Mouse (Mus musculus): ENCODE results near the gene 4933428G20Rik. TPM values are rescaled to one million over a fixed set of nuclear protein-coding genes. Genes with fewer than 3 reads are reported as not detected.

4933428G20Rik gene
- polyA plus RNA-seq, 1 experiment, result 0.24 TPM

GRCm38 (mm10) chr11:97466444-97467160 lies 33.5 kb downstream of the 4933428G20Rik start:
- DNase-seq (ENCODE audit: extremely low spot score in 1 of 2, low spot score in 1 of 2), result no peak

DNA sequence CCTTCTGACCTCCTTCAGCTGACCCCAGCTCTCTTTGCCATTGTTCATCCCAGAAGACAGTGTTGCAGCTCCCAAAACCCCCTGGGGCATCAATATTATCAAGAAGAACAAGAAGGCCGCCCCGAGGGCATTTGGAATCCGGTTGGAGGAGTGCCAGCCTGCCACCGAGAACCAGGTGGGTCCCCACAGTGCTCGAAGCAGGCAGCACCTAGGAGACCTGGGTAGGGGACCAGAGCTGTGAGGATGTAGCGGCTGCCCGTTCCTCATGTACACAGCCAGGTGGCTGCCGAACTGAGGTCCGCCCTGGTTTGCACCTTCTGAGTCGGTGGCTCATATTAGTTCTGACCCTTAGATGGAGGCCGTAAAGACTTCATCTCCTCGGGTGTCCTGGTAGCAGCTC lies 34.2 kb downstream of the 4933428G20Rik start:
- DNase-seq (ENCODE audit: extremely low spot score in 1 of 2, low spot score in 1 of 2), result no peak

- DNase-seq (ENCODE audit: extremely low spot score in 1 of 2, low spot score in 1 of 2), result no peak
Observed at GRCm38 (mm10) chr11:97463991-97464390, 36.1 kb downstream of the 4933428G20Rik start.

DNA sequence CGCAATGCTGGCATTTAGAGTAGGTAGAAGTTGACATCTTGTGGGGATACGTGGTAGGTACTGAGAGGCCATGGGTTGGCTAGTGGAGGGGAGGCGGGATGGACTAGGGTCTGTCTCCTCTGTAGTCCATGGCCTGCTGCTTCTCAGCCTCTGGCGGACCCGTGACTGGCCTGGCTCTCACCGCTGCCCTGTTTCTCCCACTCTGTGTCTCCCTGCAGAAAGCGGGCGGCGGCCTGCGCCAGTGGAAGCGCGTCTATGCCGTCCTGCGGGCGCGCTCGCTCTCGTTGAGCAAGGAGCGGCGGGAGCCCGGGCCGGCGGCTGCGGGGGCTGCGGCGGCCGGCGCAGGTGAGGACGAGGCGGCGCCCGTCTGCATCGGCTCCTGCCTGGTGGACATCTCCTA lies 37.0 kb downstream of the 4933428G20Rik start:
- no peak for DNase-seq (ENCODE audit: extremely low spot score in 1 of 2, low spot score in 1 of 2)

DNA sequence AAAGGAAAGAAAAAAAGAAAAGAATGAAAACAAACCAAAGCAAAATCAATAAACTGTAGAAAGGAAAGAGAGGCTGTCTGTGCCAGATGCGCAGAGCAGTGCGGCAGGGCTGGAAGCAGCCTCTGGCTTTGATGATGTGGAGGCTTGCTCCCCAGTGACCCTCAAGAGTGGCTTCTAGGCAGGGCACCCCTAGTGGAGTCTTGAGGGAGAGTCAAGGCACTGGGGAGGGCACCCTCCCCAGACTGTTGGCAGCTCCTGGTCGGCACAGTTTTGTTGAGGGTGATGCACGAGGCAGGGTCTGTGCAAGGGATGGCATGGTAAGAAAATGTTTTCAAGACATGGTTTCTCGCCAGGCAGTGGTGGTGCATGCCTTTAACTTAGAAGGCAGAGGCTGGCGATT lies 37.6 kb downstream of the 4933428G20Rik start:
- DNase-seq (ENCODE audit: extremely low spot score in 1 of 2, low spot score in 1 of 2), result no peak

GRCm38 (mm10) chr11:97461307-97461820 lies 38.8 kb downstream of the 4933428G20Rik start:
- DNase-seq (ENCODE audit: extremely low spot score in 1 of 2, low spot score in 1 of 2), result no peak

DNA sequence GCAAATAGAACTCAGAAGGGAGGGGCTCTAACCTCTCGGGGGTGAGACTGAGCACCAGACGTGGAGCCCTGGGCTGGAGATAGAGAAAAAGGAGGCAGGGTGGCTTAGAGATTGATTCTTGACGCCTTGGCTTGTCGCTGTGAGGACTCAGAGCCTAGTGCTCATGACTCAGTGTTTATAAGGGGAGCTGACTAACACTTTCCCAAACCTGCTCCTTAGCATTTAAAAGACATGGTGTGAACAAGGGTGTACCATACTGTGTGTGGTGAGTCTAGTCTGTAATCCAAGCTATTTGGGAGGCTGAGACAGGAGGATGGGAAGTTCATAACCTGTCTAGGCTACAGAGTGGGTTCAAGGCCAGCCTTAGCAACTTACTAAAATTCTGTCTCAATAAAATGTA lies 43.0 kb downstream of the 4933428G20Rik start:
- DNase-seq (ENCODE audit: extremely low spot score in 1 of 2, low spot score in 1 of 2), result no peak

DNA sequence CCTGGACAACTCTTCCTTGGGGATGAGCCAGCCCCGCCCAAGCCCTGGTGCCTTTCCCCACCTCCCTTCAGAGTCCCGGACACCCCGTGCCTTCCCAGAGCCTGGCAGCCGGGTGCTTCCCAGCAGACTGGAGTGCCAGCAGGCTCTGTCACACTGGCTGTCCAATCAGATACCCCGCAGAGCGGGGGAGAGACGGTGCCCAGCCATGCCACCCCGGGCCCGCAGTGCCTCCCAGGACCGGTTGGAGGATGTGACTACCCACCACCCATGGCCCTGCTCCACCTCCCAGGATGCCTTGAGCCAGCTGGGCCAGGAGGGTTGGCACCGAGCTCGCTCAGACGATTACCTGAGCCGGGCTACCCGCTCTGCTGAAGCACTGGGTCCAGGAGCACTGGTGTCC lies 48.5 kb downstream of the 4933428G20Rik start:
- no peak for DNase-seq (ENCODE audit: extremely low spot score in 1 of 2, low spot score in 1 of 2)

DNA sequence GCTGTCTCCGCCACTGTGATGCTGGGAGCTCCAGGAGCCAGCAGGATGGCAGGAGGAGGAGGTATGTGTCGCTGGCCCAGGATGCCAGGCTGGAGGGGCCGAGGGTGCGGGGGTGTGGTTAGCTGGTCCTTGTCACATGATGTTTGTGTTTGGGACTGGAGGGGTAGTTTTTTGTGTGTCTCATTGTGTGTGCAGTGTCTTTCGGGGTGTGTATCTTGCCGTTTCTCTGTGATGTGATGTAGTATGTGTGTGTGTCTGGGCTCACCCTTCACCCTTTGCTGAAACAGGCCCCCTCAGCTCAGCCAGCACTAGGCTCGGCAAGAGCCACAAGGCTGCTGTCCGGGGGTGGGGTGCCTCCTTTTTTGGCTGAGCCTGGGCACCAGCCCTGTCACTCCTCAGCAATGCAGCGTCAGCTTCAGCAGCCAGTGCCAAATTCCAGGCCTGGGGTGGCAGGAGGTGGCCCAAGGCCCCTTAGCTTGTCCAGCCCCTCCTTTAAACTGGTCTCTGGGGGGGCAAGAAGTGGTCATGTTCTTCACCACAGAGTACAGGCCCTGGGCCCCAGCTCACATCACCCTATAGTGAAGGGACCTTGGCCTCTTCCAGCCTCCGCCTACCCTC lies 49.7 kb downstream of the 4933428G20Rik start:
- peak in 1 of 2 experiments; percentile 67 for DNase-seq (ENCODE audit: extremely low spot score in 1 of 2, low spot score in 1 of 2)

DNA sequence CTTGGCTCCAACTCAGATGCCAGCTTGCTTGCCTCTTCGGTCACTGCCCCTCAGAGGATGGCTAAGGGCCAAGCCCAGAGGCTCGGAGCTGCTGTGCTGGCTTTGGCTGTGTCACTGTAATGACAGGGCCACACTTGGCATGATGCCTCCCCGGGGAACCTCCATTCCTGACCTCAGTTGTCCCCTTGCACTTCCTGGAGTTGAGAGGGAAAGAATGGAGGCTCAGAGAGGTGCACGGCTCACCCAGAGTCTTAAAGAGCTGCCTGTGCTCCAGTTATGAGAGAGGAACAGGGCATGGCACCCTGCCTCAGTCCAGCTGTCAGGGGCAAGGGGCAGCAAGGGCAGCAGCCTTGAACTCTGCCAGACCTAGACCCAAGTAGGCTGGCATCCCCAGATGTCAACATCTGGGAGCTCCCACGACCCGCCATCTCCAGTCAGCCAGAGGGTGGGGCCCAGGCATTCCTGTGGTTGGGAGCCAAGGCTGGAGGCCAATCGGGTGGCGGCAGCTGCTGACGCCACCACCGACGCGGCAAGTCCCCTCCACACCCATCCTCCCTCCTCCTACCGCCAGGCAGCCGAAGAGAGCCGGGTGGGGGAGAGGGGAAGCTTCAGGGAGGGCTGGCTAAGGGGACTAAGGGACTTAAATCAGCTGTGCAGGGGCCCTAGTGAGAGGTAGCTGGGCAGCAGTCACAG lies 50.4 kb downstream of the 4933428G20Rik start:
- peak; percentile 57 to 79 for DNase-seq (ENCODE audit: extremely low spot score in 1 of 2, low spot score in 1 of 2)

DNA sequence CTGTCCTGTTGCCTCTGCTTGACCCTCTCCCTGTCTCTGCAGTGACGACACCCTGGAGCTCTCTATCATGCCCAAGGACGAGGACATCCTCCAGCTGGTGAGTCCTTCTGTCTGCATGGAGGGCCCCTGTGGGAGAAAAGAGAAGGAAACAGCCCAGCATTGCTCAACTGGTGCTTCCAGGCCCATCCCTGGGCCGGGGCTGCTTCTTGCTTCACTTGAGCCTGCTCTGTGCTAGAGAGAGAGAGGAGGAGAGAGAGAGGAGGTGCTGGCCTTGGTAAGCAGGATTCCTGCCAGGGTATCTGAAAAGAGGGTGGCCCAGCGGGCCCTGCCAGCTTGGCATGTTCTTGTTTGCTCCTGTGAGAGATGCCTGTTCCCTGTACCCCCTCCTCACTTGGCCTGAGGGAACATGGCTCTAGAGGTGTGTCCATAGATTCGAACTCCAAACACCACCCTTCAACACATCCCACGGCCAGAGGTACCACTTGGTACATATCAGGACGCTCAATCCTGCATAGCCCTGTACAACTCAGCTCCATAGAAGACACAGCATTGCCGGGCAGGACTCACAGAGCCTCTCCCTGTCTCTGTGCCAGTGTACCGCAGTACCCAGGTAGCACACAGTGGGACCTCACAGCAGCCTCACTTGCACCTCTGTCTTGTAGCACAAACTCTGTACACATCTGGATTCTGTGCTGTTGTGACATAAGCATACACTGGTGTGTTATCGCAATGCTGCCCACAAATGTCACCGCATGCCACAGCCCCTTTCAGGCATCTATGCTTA lies 51.3 kb downstream of the 4933428G20Rik start:
- no peak for DNase-seq (ENCODE audit: extremely low spot score in 1 of 2, low spot score in 1 of 2)

DNA sequence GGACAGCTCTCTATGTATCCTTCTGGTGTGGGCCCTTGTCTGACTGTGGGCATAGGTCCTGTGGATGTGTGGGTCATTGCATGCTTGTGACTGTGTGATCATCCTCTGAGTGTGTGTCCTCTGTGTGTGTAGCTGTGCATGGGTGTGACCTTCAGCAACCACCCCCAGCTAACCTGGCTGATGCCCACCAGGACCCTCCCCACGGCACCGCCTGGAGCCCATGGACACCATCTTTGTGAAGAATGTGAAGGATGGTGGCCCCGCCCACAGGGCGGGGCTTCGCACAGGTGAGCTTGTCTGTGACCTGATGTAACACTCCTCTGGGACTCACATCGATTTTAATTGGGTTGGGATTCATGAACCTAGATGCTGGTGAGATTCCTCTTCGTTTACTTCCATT lies 52.2 kb downstream of the 4933428G20Rik start:
- DNase-seq (ENCODE audit: extremely low spot score in 1 of 2, low spot score in 1 of 2), result no peak

GRCm38 (mm10) chr11:97445999-97446511 lies 54.1 kb downstream of the 4933428G20Rik start:
- no peak for DNase-seq (ENCODE audit: extremely low spot score in 1 of 2, low spot score in 1 of 2)

GRCm38 (mm10) chr11:97445596-97445995 lies 54.5 kb downstream of the 4933428G20Rik start:
- DNase-seq (ENCODE audit: extremely low spot score in 1 of 2, low spot score in 1 of 2), result no peak

- no peak for DNase-seq (ENCODE audit: extremely low spot score in 1 of 2, low spot score in 1 of 2)
Observed at GRCm38 (mm10) chr11:97442891-97443675, 57.1 kb downstream of the 4933428G20Rik start.

DNA sequence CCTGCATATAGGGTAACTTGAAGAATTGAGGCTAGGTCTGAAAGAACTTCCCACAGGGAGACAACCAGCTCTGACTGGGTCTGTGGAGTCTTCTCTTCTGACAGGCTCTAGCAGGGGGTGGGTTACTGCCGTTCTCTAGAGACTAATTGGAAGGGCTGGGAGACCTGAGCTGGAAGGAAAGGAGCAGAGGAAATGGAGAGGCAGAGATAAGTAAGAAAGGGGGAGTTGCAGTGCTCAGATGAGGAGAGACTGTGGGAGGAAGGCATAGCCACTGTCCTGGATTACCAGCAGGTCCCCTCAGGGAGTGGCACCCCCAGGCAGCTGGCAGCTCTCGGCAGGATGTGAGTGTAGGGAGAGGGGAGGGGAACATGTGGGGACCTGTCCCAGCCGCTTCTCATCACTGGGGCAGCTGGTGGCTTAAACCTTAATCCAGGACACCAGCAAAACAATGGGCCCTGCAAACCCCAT lies 58.4 kb downstream of the 4933428G20Rik start:
- DNase-seq (ENCODE audit: extremely low spot score in 1 of 2, low spot score in 1 of 2), result no peak

- DNase-seq (ENCODE audit: extremely low spot score in 1 of 2, low spot score in 1 of 2), result no peak
Observed at GRCm38 (mm10) chr11:97441036-97441657, 59.0 kb downstream of the 4933428G20Rik start.

Measured in frontal cortex, adult 2 months (tissue).